8 mouse cellular contexts compared by ENCODE assay signal in genomic region chr16:18411802-18412476, GRCm38 (mm10). TPM values are rescaled to one million over a fixed set of nuclear protein-coding genes. Genes with fewer than 3 reads are reported as not detected.
DNase-seq lines count a peak whose midpoint lies in the region; ATAC-seq and TF ChIP-seq lines count a peak whose summit lies in the region.

No protein-coding gene starts in this region.

- peaks cover 44% of the 10 kb centered on the region for H3K36me3 ChIP-seq in intestine, postnatal 0 days (ENCODE audit: control insufficient read depth, insufficient read depth)
- H3K36me3 ChIP-seq in intestine, embryonic 15.5 days = peaks cover 34% of the 10 kb centered on the region
- H3K36me3 ChIP-seq in MEL (ENCODE audit: control insufficient read depth in 1 of 2, insufficient read depth in 2 of 2, low read length in 2 of 2) = peaks cover 4 to 13% of the 10 kb centered on the region in 2 experiments
- peaks cover 33% of the 10 kb centered on the region for H3K36me3 ChIP-seq in hindbrain, embryonic 12.5 days
- peaks cover 60% of the 10 kb centered on the region for H3K36me3 ChIP-seq in liver, postnatal 0 days (replicated peaks; ENCODE audit: insufficient read depth, low read length)

- ATAC-seq in intestine, postnatal 0 days = peak; percentile 65
- ATAC-seq in intestine, embryonic 15.5 days = no peak
- 0 out of 2 replicates have a peak, but pooled peaks have one; percentile 9 for ATAC-seq in hindbrain, embryonic 12.5 days (ENCODE audit: low FRiP score)
- peak; percentile 40 for ATAC-seq in liver, postnatal 0 days

- WGBS in intestine, postnatal 0 days = 73% methylated on average over 12 of the region's 12 CpGs
- 83% methylated on average over 12 of the region's 12 CpGs for WGBS in intestine, embryonic 15.5 days
- WGBS in hindbrain, embryonic 12.5 days = 85% methylated on average over 12 of the region's 12 CpGs
- WGBS in liver, postnatal 0 days (ENCODE audit: insufficient replicate concordance) = 62% methylated on average over 12 of the region's 12 CpGs

- no peak overlapping the region for H3K4me3 ChIP-seq in intestine, postnatal 0 days (ENCODE audit: low read depth, low read length)
- H3K4me3 ChIP-seq in intestine, embryonic 15.5 days (replicated peaks) = no peak overlapping the region
- no peak overlapping the region for H3K4me3 ChIP-seq in MEL (ENCODE audit: control insufficient read depth in 1 of 2, insufficient read depth in 1 of 2, low read depth in 2 of 2, low read length in 2 of 2)
- peak overlapping the region; percentile 1; the same call in 1 of the 2 replicates for H3K4me3 ChIP-seq in brown adipose tissue, adult 24 weeks (ENCODE audit: insufficient read depth, low read depth, low read length)
- H3K4me3 ChIP-seq in hindbrain, embryonic 12.5 days = no peak overlapping the region
- H3K4me3 ChIP-seq in liver, postnatal 0 days (ENCODE audit: low read depth, low read length) = no peak overlapping the region

- H3K9me3 ChIP-seq in intestine, postnatal 0 days (ENCODE audit: control insufficient read depth) = no peaks in the 10 kb centered on the region
- no peaks in the 10 kb centered on the region for H3K9me3 ChIP-seq in intestine, embryonic 15.5 days
- no peaks in the 10 kb centered on the region for H3K9me3 ChIP-seq in MEL (replicated peaks; ENCODE audit: insufficient read depth, low read length)
- H3K9me3 ChIP-seq in hindbrain, embryonic 12.5 days (replicated peaks) = no peaks in the 10 kb centered on the region
- H3K9me3 ChIP-seq in liver, postnatal 0 days (ENCODE audit: low read length) = no peaks in the 10 kb centered on the region

- H3K9ac ChIP-seq in intestine, postnatal 0 days (ENCODE audit: low read depth, low read length) = no peak overlapping the region
- no peak overlapping the region for H3K9ac ChIP-seq in intestine, embryonic 15.5 days
- H3K9ac ChIP-seq in MEL (ENCODE audit: control insufficient read depth, low read depth, low read length, poor library complexity, severe bottlenecking) = no peak overlapping the region
- 0 out of 2 replicates have a peak overlapping the region, but pooled peaks have one; percentile 4 for H3K9ac ChIP-seq in hindbrain, embryonic 12.5 days
- no peak overlapping the region; the same call in 1 of the 2 replicates for H3K9ac ChIP-seq in liver, postnatal 0 days (replicated peaks)

- H3K4me1 ChIP-seq in intestine, postnatal 0 days (replicated peaks; ENCODE audit: control insufficient read depth, insufficient read depth, low read length) = no peaks in the 10 kb centered on the region
- peaks cover 13% of the 10 kb centered on the region for H3K4me1 ChIP-seq in intestine, embryonic 15.5 days (replicated peaks)
- H3K4me1 ChIP-seq in MEL (ENCODE audit: control insufficient read depth in 1 of 2, insufficient read depth in 2 of 2, low read length in 2 of 2) = peaks cover 9 to 12% of the 10 kb centered on the region in 2 experiments
- peaks cover 32% of the 10 kb centered on the region for H3K4me1 ChIP-seq in brown adipose tissue, adult 24 weeks (ENCODE audit: control insufficient read depth, insufficient read depth, insufficient read length, low read length)
- H3K4me1 ChIP-seq in hindbrain, embryonic 12.5 days = peaks cover 28% of the 10 kb centered on the region
- H3K4me1 ChIP-seq in liver, postnatal 0 days (ENCODE audit: insufficient read depth) = peaks cover 42% of the 10 kb centered on the region

- no peak for TF ChIP-seq POLR2A in MEL (IDR thresholded peaks at IDR 0.05; ENCODE audit: control insufficient read depth in 1 of 2, insufficient read depth in 1 of 2, low read depth in 1 of 2, low read length in 2 of 2, poor library complexity in 1 of 2)

- no peak overlapping the region for H3K27ac ChIP-seq in intestine, postnatal 0 days (ENCODE audit: low read depth, low read length)
- no peak overlapping the region for H3K27ac ChIP-seq in intestine, embryonic 15.5 days
- peak overlapping the region; percentile 35; the same call in 1 of the 2 replicates for H3K27ac ChIP-seq in MEL (ENCODE audit: control insufficient read depth, low read depth, low read length)
- H3K27ac ChIP-seq in brown adipose tissue, adult 24 weeks (replicated peaks; ENCODE audit: low read depth, low read length) = peak overlapping the region; percentile 70
- 0 out of 2 replicates have a peak overlapping the region, but pooled peaks have one; percentile 53 for H3K27ac ChIP-seq in hindbrain, embryonic 12.5 days
- H3K27ac ChIP-seq in liver, postnatal 0 days (ENCODE audit: low read depth) = peak overlapping the region; percentile 45

- no peak overlapping the region for H3K4me2 ChIP-seq in intestine, postnatal 0 days (replicated peaks; ENCODE audit: low read depth)
- no peak overlapping the region for H3K4me2 ChIP-seq in intestine, embryonic 15.5 days (replicated peaks)
- no peak overlapping the region for H3K4me2 ChIP-seq in hindbrain, embryonic 12.5 days (replicated peaks)
- H3K4me2 ChIP-seq in liver, postnatal 0 days (ENCODE audit: low read depth, low read length) = no peak overlapping the region

- DNase-seq in MEL (ENCODE audit: low read depth, low spot score) = peak; percentile 36
- peak; percentile 65 for DNase-seq in liver, postnatal 0 days
- DNase-seq in right cerebral cortex, postnatal 4 days = no peak
- no peak for DNase-seq in urinary bladder, adult 18-20 months (ENCODE audit: low spot score in 2 of 2)

- TF ChIP-seq RAD21 in MEL (IDR thresholded peaks at IDR 0.05; ENCODE audit: low read depth, low read length) = no peak

- TF ChIP-seq EP300 in MEL (IDR thresholded peaks at IDR 0.05; ENCODE audit: low read depth in 1 of 2, low read length in 2 of 2) = no peak
- TF ChIP-seq EP300 in liver, postnatal 0 days (IDR thresholded peaks at IDR 0.05; ENCODE audit: low read depth) = no peak

- no peaks in the 10 kb centered on the region for H3K79me2 ChIP-seq in MEL (ENCODE audit: control insufficient read depth, insufficient read depth, low read length, poor library complexity)

- TF ChIP-seq CTCF in intestine, postnatal 0 days (IDR thresholded peaks at IDR 0.05; ENCODE audit: low read depth) = no peak
- TF ChIP-seq CTCF in MEL (IDR thresholded peaks at IDR 0.05 in 2 of 3, conservative IDR thresholded peaks at IDR 0.05 in 1 of 3; ENCODE audit: control insufficient read depth in 1 of 3, insufficient read depth in 1 of 3, low read depth in 2 of 3, low read length in 3 of 3, poor library complexity in 1 of 3, severe bottlenecking in 1 of 3) = no peak
- TF ChIP-seq CTCF in liver, postnatal 0 days (IDR thresholded peaks at IDR 0.05; ENCODE audit: low read depth) = no peak

- no peaks in the 10 kb centered on the region for H3K27me3 ChIP-seq in intestine, postnatal 0 days (replicated peaks; ENCODE audit: control insufficient read depth, insufficient read depth, low read length)
- H3K27me3 ChIP-seq in intestine, embryonic 15.5 days (replicated peaks) = no peaks in the 10 kb centered on the region
- H3K27me3 ChIP-seq in MEL (ENCODE audit: control insufficient read depth in 1 of 2, insufficient read depth in 2 of 2, low read length in 2 of 2) = no peaks in the 10 kb centered on the region
- H3K27me3 ChIP-seq in hindbrain, embryonic 12.5 days = no peaks in the 10 kb centered on the region
- no peaks in the 10 kb centered on the region for H3K27me3 ChIP-seq in liver, postnatal 0 days (ENCODE audit: insufficient read depth, low read length)

TF ChIP-seq in MEL, 35 proteins besides CTCF, POLR2A, EP300 and RAD21:
- TF ChIP-seq USF1 (IDR thresholded peaks at IDR 0.05; ENCODE audit: low read depth, low read length) = peak; percentile 90
- peak in 1 of 2 experiments; percentile 63; a peak in 1 of 4 replicates for TF ChIP-seq USF2 (IDR thresholded peaks at IDR 0.05; ENCODE audit: borderline replicate concordance in 1 of 2, insufficient read depth in 1 of 2, low read depth in 1 of 2, low read length in 2 of 2)
- peak; percentile 43; the same call in 1 of the 2 replicates for TF ChIP-seq MXI1 (IDR thresholded peaks at IDR 0.05; ENCODE audit: low read depth, low read length)
- no peak for TF ChIP-seq ETS1 (IDR thresholded peaks at IDR 0.05; ENCODE audit: low read depth, low read length)

RNA-seq across cellular contexts. Expression of gene Txnrd2, which starts 14.2 kb away (rescaled TPM):
- 24.8 and 25.0 TPM in 2 replicates for polyA plus RNA-seq in intestine, postnatal 0 days (2015; fragmentation: Nextera tagmentation; extraction: Ambion mirVana)
- polyA plus RNA-seq in intestine, embryonic 15.5 days (2015; fragmentation: Nextera tagmentation; extraction: Ambion mirVana) = 25.4 and 25.8 TPM in 2 replicates
- 25.7 and 31.2 TPM in 2 replicates for total RNA-seq in MEL (2012; rRNA removed)
- 10 to 100 TPM in 1 of 2 experiments, not detected in 1; 46.8 TPM for polyA plus RNA-seq in MEL (2012; ENCODE audit: insufficient read depth in 1 of 2, insufficient read length in 2 of 2, low read depth in 1 of 2, low replicate concordance in 2 of 2, missing spikeins in 1 of 2)
- 77.6 and 92.5 TPM in 2 replicates for polyA plus RNA-seq in brown adipose tissue, adult 24 weeks (2012; ENCODE audit: insufficient read depth, insufficient read length, missing spikeins)
- polyA plus RNA-seq in hindbrain, embryonic 12.5 days (2016; fragmentation: Nextera tagmentation; extraction: Ambion mirVana) = 20.2 and 20.3 TPM in 2 replicates
- polyA plus RNA-seq in liver, postnatal 0 days (2015; fragmentation: Nextera tagmentation; extraction: Ambion mirVana) = 51.2 and 53.3 TPM in 2 replicates

RNA-seq across cellular contexts. Expression of gene Comt, which starts 14.7 kb away (rescaled TPM):
- polyA plus RNA-seq in intestine, postnatal 0 days (2015; fragmentation: Nextera tagmentation; extraction: Ambion mirVana) = 103 and 107 TPM in 2 replicates
- polyA plus RNA-seq in intestine, embryonic 15.5 days (2015; fragmentation: Nextera tagmentation; extraction: Ambion mirVana) = 89.5 and 97.1 TPM in 2 replicates
- 48.8 and 62.5 TPM in 2 replicates for total RNA-seq in MEL (2012; rRNA removed)
- 10 to 100 TPM in 1 of 2 experiments, not detected in 1; 71.8 TPM for polyA plus RNA-seq in MEL (2012; ENCODE audit: insufficient read depth in 1 of 2, insufficient read length in 2 of 2, low read depth in 1 of 2, low replicate concordance in 2 of 2, missing spikeins in 1 of 2)
- polyA plus RNA-seq in brown adipose tissue, adult 24 weeks (2012; ENCODE audit: insufficient read depth, insufficient read length, missing spikeins) = 452 and 497 TPM in 2 replicates
- polyA plus RNA-seq in hindbrain, embryonic 12.5 days (2016; fragmentation: Nextera tagmentation; extraction: Ambion mirVana) = 58.4 and 60.3 TPM in 2 replicates
- polyA plus RNA-seq in liver, postnatal 0 days (2015; fragmentation: Nextera tagmentation; extraction: Ambion mirVana) = 100 and 125 TPM in 2 replicates

Comparison
In these comparisons a context has a peak if more than half of its experiments do, and no peak if none do; other contexts are left out.
1. H3K27ac ChIP-seq: peak in MEL (single experiment), brown adipose tissue, adult 24 weeks (single experiment), hindbrain, embryonic 12.5 days (single experiment) and liver, postnatal 0 days (single experiment); none in intestine, postnatal 0 days (single experiment) and intestine, embryonic 15.5 days (single experiment).
2. DNase-seq: peak in MEL (single experiment) and liver, postnatal 0 days (single experiment); none in right cerebral cortex, postnatal 4 days (single experiment) and urinary bladder, adult 18-20 months (0 of 2).